Mouse (Mus musculus): ENCODE data around the gene Hcn2.

DNA sequence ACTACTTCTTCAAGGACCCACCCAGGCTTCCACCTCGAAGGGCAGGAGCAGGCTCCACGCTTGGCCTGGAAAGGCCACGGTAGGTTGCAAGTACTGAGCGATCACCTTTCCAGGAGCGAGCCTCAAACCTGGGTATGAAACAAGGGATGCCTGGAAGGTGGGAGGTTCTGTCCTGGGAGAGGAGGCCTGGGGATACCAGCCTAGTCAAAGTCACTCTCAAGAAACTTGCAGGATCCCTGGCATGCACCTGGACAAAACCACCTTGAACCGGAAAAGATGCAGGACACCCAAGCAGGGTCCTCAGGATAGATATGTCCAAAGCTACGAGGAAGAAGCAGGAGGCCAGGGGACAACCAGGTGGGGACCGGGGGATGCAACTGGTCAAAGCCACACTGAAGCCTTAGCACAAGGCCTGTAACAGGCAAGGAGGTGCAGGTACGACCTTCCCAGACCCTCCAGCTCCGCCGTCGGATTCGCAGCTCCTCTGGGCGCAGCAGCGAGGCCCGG lies 49.6 kb downstream of the Hcn2 start:
- no peak for TF ChIP-seq CTCF (IDR thresholded peaks at IDR 0.05; ENCODE audit: borderline replicate concordance, control insufficient read depth, extremely low read depth, insufficient read depth, low read length, poor library complexity)
- TF ChIP-seq POLR2A (IDR thresholded peaks at IDR 0.05; ENCODE audit: control insufficient read depth, extremely low read depth, insufficient read depth, low read length, poor library complexity): no peak

Measured in thymus, adult 2 months (tissue).